In the genomic region with DNA sequence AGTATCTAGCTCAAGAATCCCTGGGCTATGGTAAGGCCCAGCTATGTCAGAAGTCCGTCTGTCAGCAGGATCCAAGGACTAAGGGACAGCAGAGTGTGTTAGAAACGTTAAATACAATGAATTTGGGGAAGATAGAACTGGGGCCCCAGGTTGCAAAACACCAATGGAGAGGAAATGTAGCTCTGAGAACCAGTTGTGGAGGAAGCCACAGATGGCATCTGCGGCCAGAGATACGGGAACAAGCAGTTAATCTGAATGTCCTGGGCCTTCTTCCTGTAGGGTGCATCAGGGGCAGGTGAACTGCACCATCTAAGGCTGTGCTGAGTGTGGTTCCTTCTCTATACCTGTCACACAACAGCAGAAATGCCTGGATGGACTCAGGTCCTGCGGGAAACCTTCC, we compare ENCODE assay signal across 18 mouse cellular contexts. TPM values are rescaled to one million over a fixed set of nuclear protein-coding genes. Genes with fewer than 3 reads are reported as not detected.
DNase-seq lines count a peak whose midpoint lies in the region; ATAC-seq and TF ChIP-seq lines count a peak whose summit lies in the region.
"Had no signal": no experiment of that assay in that cellular context is flagged by ENCODE, and none has a peak within 500 bp of the region (broad histone marks: within the 10 kb centered on the region; RNA-seq: fewer than 3 reads in every experiment).

No protein-coding gene starts in this region.

- TF ChIP-seq EP300 in liver, postnatal 0 days (IDR thresholded peaks at IDR 0.05; ENCODE audit: low read depth) = peak; percentile 82

- H3K27me3 ChIP-seq in liver, postnatal 0 days (ENCODE audit: insufficient read depth, low read length) = no peaks in the 10 kb centered on the region
- H3K27me3 ChIP-seq: embryonic facial prominence, embryonic 13.5 days; forebrain, embryonic 12.5 days had no signal

- H3K4me2 ChIP-seq in liver, postnatal 0 days (ENCODE audit: low read depth, low read length) = peak overlapping the region; percentile 51
- H3K4me2 ChIP-seq: embryonic facial prominence, embryonic 13.5 days; forebrain, embryonic 12.5 days; midbrain, embryonic 11.5 days had no signal

- H3K4me3 ChIP-seq in liver, postnatal 0 days (ENCODE audit: low read depth, low read length) = no peak overlapping the region
- H3K4me3 ChIP-seq: embryonic facial prominence, embryonic 13.5 days; forebrain, embryonic 12.5 days had no signal

- no peaks in the 10 kb centered on the region for H3K36me3 ChIP-seq in liver, postnatal 0 days (replicated peaks; ENCODE audit: insufficient read depth, low read length)
- H3K36me3 ChIP-seq: embryonic facial prominence, embryonic 13.5 days; forebrain, embryonic 12.5 days had no signal

- H3K27ac ChIP-seq in liver, postnatal 0 days (ENCODE audit: low read depth) = peak overlapping the region; percentile 78
- H3K27ac ChIP-seq: embryonic facial prominence, embryonic 13.5 days; forebrain, embryonic 12.5 days had no signal

- no peaks in the 10 kb centered on the region for H3K9me3 ChIP-seq in liver, postnatal 0 days (ENCODE audit: low read length)
- H3K9me3 ChIP-seq: embryonic facial prominence, embryonic 13.5 days; forebrain, embryonic 12.5 days had no signal

- DNase-seq in thymus, postnatal 0 days (ENCODE audit: low spot score) = peak; percentile 30
- DNase-seq in thymus, postnatal 14 days = no peak
- peak; percentile 52 for DNase-seq in liver, postnatal 0 days
- no peak for DNase-seq in heart, adult 9 months (ENCODE audit: low spot score in 2 of 2)
- DNase-seq in frontal cortex, postnatal 36 days (ENCODE audit: low spot score in 2 of 2) = no peak
- DNase-seq in frontal cortex, postnatal 14 days (ENCODE audit: low spot score in 2 of 2) = no peak
- DNase-seq: adrenal gland, postnatal 14 days; heart, adult 18-20 months; lung, adult 2 months had no signal

- WGBS in liver, postnatal 0 days (ENCODE audit: insufficient replicate concordance) = 22% methylated on average over 5 of the region's 5 CpGs

- peak; percentile 60 for ATAC-seq in granulocyte monocyte progenitor cell, adult 5-6 weeks (replicated peaks; ENCODE audit: poor library complexity, severe bottlenecking)
- ATAC-seq in liver, postnatal 0 days = peak; percentile 71

- peaks cover 12% of the 10 kb centered on the region for H3K4me1 ChIP-seq in liver, postnatal 0 days (ENCODE audit: insufficient read depth)
- H3K4me1 ChIP-seq: forebrain, embryonic 12.5 days had no signal

- TF ChIP-seq CTCF in liver, postnatal 0 days (IDR thresholded peaks at IDR 0.05; ENCODE audit: low read depth) = no peak

- no peak overlapping the region for H3K9ac ChIP-seq in liver, postnatal 0 days (replicated peaks)
- H3K9ac ChIP-seq: embryonic facial prominence, embryonic 13.5 days; forebrain, embryonic 12.5 days had no signal

RNA-seq across cellular contexts. Expression of a gene that starts 43.8 kb away (rescaled TPM):
- 12.7 and 17.3 TPM in 2 replicates for polyA plus RNA-seq in thymus, postnatal 0 days (2015; fragmentation: Nextera tagmentation; extraction: Ambion mirVana)
- 74.9 and 86.6 TPM in 2 replicates for total RNA-seq in granulocyte monocyte progenitor cell, adult 5-6 weeks (2014; fragmentation: Nextera tagmentation)
- 48.3 and 49.8 TPM in 2 replicates for total RNA-seq in granulocyte monocyte progenitor cell, adult 5-6 weeks (2017)
- 3.5 and 3.9 TPM in 2 replicates for polyA plus RNA-seq in liver, postnatal 0 days (2015; fragmentation: Nextera tagmentation; extraction: Ambion mirVana)

RNA-seq across cellular contexts. Expression of a gene that starts 52.7 kb away (rescaled TPM):
- polyA plus RNA-seq in thymus, postnatal 0 days (2015; fragmentation: Nextera tagmentation; extraction: Ambion mirVana) = 0.13 and 0.46 TPM in 2 replicates
- not detected in 2 replicates for total RNA-seq in granulocyte monocyte progenitor cell, adult 5-6 weeks (2014; fragmentation: Nextera tagmentation)
- total RNA-seq in granulocyte monocyte progenitor cell, adult 5-6 weeks (2017) = 0.04 TPM in 1 of 2 replicates, not detected in the other
- not detected in 2 replicates for polyA plus RNA-seq in liver, postnatal 0 days (2015; fragmentation: Nextera tagmentation; extraction: Ambion mirVana)
- total RNA-seq: adrenal gland, postnatal 14 days; gastrocnemius, adult 18-20 months; heart, adult 18-20 months; heart, postnatal 25 days; layer of hippocampus, adult 8-10 months; left cerebral cortex, postnatal 36 days had no signal
- polyA plus RNA-seq: embryonic facial prominence, embryonic 13.5 days; forebrain, embryonic 12.5 days; lung, adult 2 months; midbrain, embryonic 11.5 days; neural tube, embryonic 11.5 days had no signal

Comparison
In these comparisons a context has a peak if more than half of its experiments do, and no peak if none do; other contexts are left out.
1. DNase-seq: peak in thymus, postnatal 0 days (single experiment) and liver, postnatal 0 days (single experiment); none in thymus, postnatal 14 days (single experiment), heart, adult 9 months (0 of 2), frontal cortex, postnatal 36 days (0 of 2) and frontal cortex, postnatal 14 days (0 of 2).